Mouse (Mus musculus) ES-E14 (cell line): ENCODE measurements around the gene Pcgf5. TPM values are rescaled to one million over a fixed set of nuclear protein-coding genes. Genes with fewer than 3 reads are reported as not detected.

Experiments used
- DNase-seq: peaks from one replicate; pipeline ENCODE4 v3.0.0-alpha.2; 2013; ENCODE audit warnings: low read depth, low spot score
- H3K27ac ChIP-seq: 2 replicates; pipeline ENCODE4 v1.5.1; 2012; ENCODE audit warnings: low read depth, mild to moderate bottlenecking, low read length, moderate library complexity, mixed read lengths; ENCODE audit not compliant: poor library complexity, insufficient read depth, severe bottlenecking
- H3K36me3 ChIP-seq: 2 replicates; pipeline ENCODE4 v1.6.1; 2012; ENCODE audit warnings: mild to moderate bottlenecking, low read length, moderate library complexity, mixed read lengths; ENCODE audit not compliant: control insufficient read depth, poor library complexity, insufficient read depth, severe bottlenecking
- H3K4me1 ChIP-seq, 2 experiments: fragments of 150-350 bp in 1 of 2; sonication (generic) in 1 of 2; 2 replicates each; pipeline ENCODE4 v1.6.1; 2012; ENCODE audit warnings: low read length in 2 of 2, mild to moderate bottlenecking in 1 of 2, mixed read lengths in 1 of 2; ENCODE audit not compliant: control insufficient read depth in 2 of 2, insufficient read depth in 2 of 2, poor library complexity in 1 of 2
- H3K4me3 ChIP-seq, 2 experiments: fragments of 150-350 bp in 1 of 2; sonication (generic) in 1 of 2; 2 replicates each; pipeline ENCODE4 v1.5.1; 2012; ENCODE audit warnings: low read length in 2 of 2, low read depth in 1 of 2, mild to moderate bottlenecking in 1 of 2, mixed read lengths in 1 of 2; ENCODE audit not compliant: insufficient read depth in 1 of 2, poor library complexity in 1 of 2, severe bottlenecking in 1 of 2
- H3K9ac ChIP-seq: 2 replicates; pipeline ENCODE4 v1.6.1; 2012; ENCODE audit warnings: low read depth, mild to moderate bottlenecking, low read length, mixed read lengths; ENCODE audit not compliant: poor library complexity, insufficient read depth, severe bottlenecking
- H3K9me3 ChIP-seq: fragments of 150-350 bp; sonication (generic); 2 replicates; pipeline ENCODE4 v1.6.1; 2012; ENCODE audit warnings: low read depth, mild to moderate bottlenecking, low read length; ENCODE audit not compliant: control insufficient read depth, insufficient read depth
- CHD2 ChIP-seq: IDR thresholded peaks from 2 replicates; pipeline ENCODE4 v1.6.1; 2014; ENCODE audit warnings: mild to moderate bottlenecking, low read depth, low read length, inconsistent platforms
- HCFC1 ChIP-seq: IDR thresholded peaks from 2 replicates; pipeline ENCODE4 v1.6.1; 2012; ENCODE audit warnings: low read length, inconsistent platforms, borderline replicate concordance; ENCODE audit not compliant: insufficient read depth
- MAFK ChIP-seq: IDR thresholded peaks from 2 replicates; pipeline ENCODE4 v1.6.1; 2014; ENCODE audit warnings: mild to moderate bottlenecking, low read depth, low read length, inconsistent platforms; ENCODE audit not compliant: insufficient read depth
- ZC3H11A ChIP-seq: IDR thresholded peaks from 2 replicates; pipeline ENCODE4 v1.6.1; 2012; ENCODE audit warnings: low read depth, mild to moderate bottlenecking, inconsistent platforms, low read length, borderline replicate concordance
- ZNF384 ChIP-seq: IDR thresholded peaks from 2 replicates; pipeline ENCODE4 v1.6.1; 2012; ENCODE audit warnings: low read depth, low read length, inconsistent platforms
- in situ Hi-C, 2 experiments: fragments of 600-800 bp; cut with MboI; formaldehyde crosslinking; loops; one replicate each; pipeline ENCODE4 v1.15.1; 2025; ENCODE audit warnings: low sequenced_read_pairs in 2 of 2, inconsistent platforms in 1 of 2; ENCODE audit not compliant: unreplicated experiment in 2 of 2
- total RNA-seq: library from RNA; depleted of rRNA; stranded (reverse); fragments of 300-350 nt; gene quantifications from 2 replicates; pipeline ENCODE4 v1.2.3, GENCODE M21; 2012

Gene Pcgf5
- total RNA-seq, 1 experiment, result 21.5 TPM

GRCm38 (mm10) chr19:36390714-36391113, 42.6 kb downstream of the Pcgf5 start:
- H3K9ac ChIP-seq, result no peak overlapping the region
- H3K4me3 ChIP-seq, result no peak overlapping the region
- in situ Hi-C loops, result no loop called here
- DNase-seq, result no peak
- no peaks in the 10 kb centered on the region for H3K9me3 ChIP-seq
- no peaks in the 10 kb centered on the region for H3K36me3 ChIP-seq
- no peak overlapping the region for H3K27ac ChIP-seq
- no peaks in the 10 kb centered on the region for H3K4me1 ChIP-seq
- TF ChIP-seq ZC3H11A (no peak), CHD2 (no peak), MAFK (no peak), ZNF384 (no peak), HCFC1 (no peak)

- Histone ChIP-seq H3K4me3 (no peak overlapping the region), H3K27ac (0 out of 2 replicates have a peak overlapping the region, but pooled peaks have one; percentile 7), H3K4me1 (0 out of 4 replicates have a peak, but pooled peaks cover 0 to 3% of the 10 kb centered on the region in 2 experiments), H3K36me3 (no peaks in the 10 kb centered on the region), H3K9me3 (no peaks in the 10 kb centered on the region), H3K9ac (no peak overlapping the region)
- in situ Hi-C loops, result no loop called here
- peak; percentile 50 for DNase-seq
- TF ChIP-seq ZNF384 (no peak), MAFK (no peak), HCFC1 (no peak), ZC3H11A (no peak), CHD2 (no peak)
These were observed 50.4 kb downstream of the Pcgf5 start for GRCm38 (mm10) chr19:36398500-36398899.

GRCm38 (mm10) chr19:36408352-36409100, 60.4 kb downstream of the Pcgf5 start:
- Histone ChIP-seq H3K9ac (no peak overlapping the region), H3K36me3 (peaks cover 5% of the 10 kb centered on the region; the same call in 1 of the 2 replicates), H3K27ac (no peak overlapping the region), H3K9me3 (no peaks in the 10 kb centered on the region), H3K4me3 (no peak overlapping the region; a peak in 1 of 4 replicates), H3K4me1 (0 out of 4 replicates have a peak, but pooled peaks cover 0 to 3% of the 10 kb centered on the region in 2 experiments)
- in situ Hi-C loops, result no loop called here
- TF ChIP-seq ZNF384 (no peak), MAFK (no peak), ZC3H11A (no peak), HCFC1 (no peak), CHD2 (no peak)
- DNase-seq, result no peak

- H3K9me3 ChIP-seq, result no peaks in the 10 kb centered on the region
- in situ Hi-C loops, result no loop called here
- H3K27ac ChIP-seq, result no peak overlapping the region
- 0 out of 2 replicates have a peak, but pooled peaks have one; percentile 40 for TF ChIP-seq HCFC1
- no peak for TF ChIP-seq ZNF384
- H3K9ac ChIP-seq, result peak overlapping the region; percentile 80
- peaks cover 8% of the 10 kb centered on the region; the same call in 1 of the 2 replicates for H3K36me3 ChIP-seq
- H3K4me1 ChIP-seq, result 0 out of 4 replicates have a peak, but pooled peaks cover 0 to 3% of the 10 kb centered on the region in 2 experiments
- DNase-seq, result peak; percentile 60
- H3K4me3 ChIP-seq, result peak overlapping the region; percentile 87 to 90
These were observed 61.3 kb downstream of the Pcgf5 start for GRCm38 (mm10) chr19:36409280-36409860.
